Mouse (Mus musculus): ENCODE measurements at regions not wholly inside any gene's neighbourhood (a gene's known extent, or its start where the extent isn't known, plus 50 kb on each side); places are given as distances from the start of the nearest gene placed in this dataset.
A peak's percentile ranks its signal among the peaks of the same experiment; 100 is the strongest.
"Not testable (repeated sequence)": the region's sequence is repeated elsewhere in the genome, so short reads cannot be mapped to it uniquely, and the experiment has no call there.

- H3K27me3 ChIP-seq, result no peaks in the 10 kb centered on the region
- 67% methylated on average over 7 of the region's 7 CpGs for WGBS
- H3K4me2 ChIP-seq, result no peak overlapping the region
- no peaks in the 10 kb centered on the region for H3K9me3 ChIP-seq
- no peak overlapping the region for H3K4me3 ChIP-seq
- H3K27ac ChIP-seq, result no peak overlapping the region
- H3K4me1 ChIP-seq, result no peaks in the 10 kb centered on the region
- H3K36me3 ChIP-seq, result no peaks in the 10 kb centered on the region
- no peak for ATAC-seq (ENCODE audit: borderline replicate concordance, extremely low read depth, low FRiP score, low TSS enrichment)
- H3K9ac ChIP-seq, result no peak overlapping the region
Measured at GRCm38 (mm10) chr4:143055371-143055770, 157.4 kb downstream of the Prdm2 start.

DNA sequence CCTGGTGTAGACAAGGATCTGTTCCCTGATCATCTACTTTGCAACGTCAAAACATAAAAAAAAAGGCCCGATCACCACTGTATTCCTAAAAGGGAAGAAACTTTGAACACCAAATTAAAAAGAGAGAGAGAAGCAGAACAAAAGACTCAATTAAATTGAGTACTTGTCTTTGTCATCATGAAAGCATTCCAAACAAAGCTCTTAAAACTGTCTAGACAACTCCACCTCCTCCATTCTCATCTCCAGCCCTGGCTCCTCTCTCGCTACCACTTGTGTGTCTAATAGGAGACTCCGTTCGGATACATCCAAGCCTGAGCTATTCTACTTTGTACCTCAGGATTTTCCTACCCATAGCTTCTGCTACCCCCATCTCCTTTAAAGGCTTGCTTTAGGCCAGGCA lies 159.8 kb downstream of the Prdm2 start:
- no peaks in the 10 kb centered on the region for H3K36me3 ChIP-seq

DNA sequence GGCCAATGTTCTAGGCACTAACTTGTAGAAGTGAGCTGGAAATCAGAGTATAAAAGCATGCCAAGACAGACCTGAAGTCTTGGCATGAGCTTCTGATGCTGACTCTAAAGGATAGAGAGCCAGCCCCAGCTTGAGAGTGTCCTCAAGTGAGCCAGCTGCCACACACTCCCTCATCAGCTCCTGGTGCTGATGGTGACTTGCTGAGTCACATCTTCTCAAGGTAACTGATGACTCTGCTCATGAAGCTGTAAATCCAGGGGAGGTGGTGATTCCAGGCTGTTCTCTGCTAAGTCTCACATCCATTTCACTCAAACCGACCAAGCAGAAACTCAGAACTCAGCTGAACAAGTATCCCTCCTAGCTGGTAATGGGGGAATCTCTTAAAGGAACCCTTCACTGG lies 161.6 kb downstream of the Prdm2 start:
- no peak overlapping the region for H3K9ac ChIP-seq
- no peaks in the 10 kb centered on the region for H3K27me3 ChIP-seq
- no peaks in the 10 kb centered on the region for H3K9me3 ChIP-seq
- 89% methylated on average over 1 of the region's 1 CpGs for WGBS
- H3K4me2 ChIP-seq, result no peak overlapping the region
- H3K27ac ChIP-seq, result no peak overlapping the region
- no peaks in the 10 kb centered on the region for H3K36me3 ChIP-seq
- ATAC-seq (ENCODE audit: borderline replicate concordance, extremely low read depth, low FRiP score, low TSS enrichment), result no peak
- no peak overlapping the region for H3K4me3 ChIP-seq
- H3K4me1 ChIP-seq, result no peaks in the 10 kb centered on the region

More for the DNA sequence above, 159.8 kb downstream of the Prdm2 start:
- no peaks in the 10 kb centered on the region for H3K27me3 ChIP-seq
- no peak for ATAC-seq (ENCODE audit: borderline replicate concordance, extremely low read depth, low FRiP score, low TSS enrichment)
- no peak overlapping the region for H3K9ac ChIP-seq
- H3K4me1 ChIP-seq, result no peaks in the 10 kb centered on the region
- 84% methylated on average over 5 of the region's 5 CpGs for WGBS
- no peak overlapping the region for H3K4me3 ChIP-seq
- H3K4me2 ChIP-seq, result no peak overlapping the region
- H3K27ac ChIP-seq, result no peak overlapping the region
- H3K9me3 ChIP-seq, result no peaks in the 10 kb centered on the region

DNA sequence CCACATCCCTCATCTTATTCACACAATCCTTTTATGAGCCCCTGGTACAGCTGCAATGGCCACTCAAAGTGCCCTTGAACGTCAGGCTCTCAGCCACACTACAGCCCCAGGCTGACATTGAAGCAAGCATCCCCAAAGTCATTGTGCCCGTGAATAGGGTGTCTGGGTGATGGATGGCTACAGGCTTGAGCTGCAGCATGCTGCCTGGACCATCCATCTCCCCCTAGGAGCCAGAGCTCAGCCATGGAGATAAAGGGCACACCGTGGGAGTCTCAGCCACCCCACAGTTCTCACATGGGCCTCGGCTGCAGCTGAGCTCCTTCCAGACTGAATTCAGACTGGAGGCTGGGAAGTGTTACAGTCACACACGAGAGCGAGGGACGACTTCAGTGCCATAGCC lies 167.6 kb downstream of the Prdm2 start:
- H3K27me3 ChIP-seq, result no peaks in the 10 kb centered on the region
- no peak overlapping the region for H3K9ac ChIP-seq
- H3K36me3 ChIP-seq, result no peaks in the 10 kb centered on the region
- H3K4me2 ChIP-seq, result no peak overlapping the region
- no peaks in the 10 kb centered on the region for H3K9me3 ChIP-seq
- no peak overlapping the region for H3K4me3 ChIP-seq
- ATAC-seq (ENCODE audit: borderline replicate concordance, extremely low read depth, low FRiP score, low TSS enrichment), result no peak
- WGBS, result 21% methylated on average over 7 of the region's 7 CpGs
- no peaks in the 10 kb centered on the region for H3K4me1 ChIP-seq
- H3K27ac ChIP-seq, result no peak overlapping the region

DNA sequence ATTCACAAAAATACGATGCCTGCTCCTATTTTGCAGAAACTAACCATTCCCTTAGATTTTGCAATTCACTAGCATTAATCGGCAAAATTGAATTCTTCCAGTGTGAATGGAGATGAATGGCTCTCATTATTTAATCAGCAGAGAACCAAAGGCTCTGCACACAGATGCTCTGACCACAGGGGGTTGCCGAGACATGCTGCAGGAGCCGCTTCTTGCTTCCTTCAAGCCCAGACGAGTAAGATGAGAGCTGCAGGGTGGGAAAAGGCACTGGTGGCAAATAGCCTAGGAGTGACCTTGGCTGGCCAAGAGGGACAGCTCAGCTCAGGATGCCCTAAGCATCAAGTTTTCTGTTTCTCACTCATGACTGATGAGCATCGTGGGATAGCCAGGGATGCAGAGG lies 170.0 kb downstream of the Prdm2 start:
- Histone ChIP-seq H3K9ac (no peak overlapping the region), H3K4me1 (no peaks in the 10 kb centered on the region), H3K4me3 (no peak overlapping the region), H3K36me3 (no peaks in the 10 kb centered on the region), H3K4me2 (no peak overlapping the region), H3K9me3 (no peaks in the 10 kb centered on the region), H3K27ac (no peak overlapping the region), H3K27me3 (no peaks in the 10 kb centered on the region)
- WGBS, result 55% methylated on average over 6 of the region's 6 CpGs
- no peak for ATAC-seq (ENCODE audit: borderline replicate concordance, extremely low read depth, low FRiP score, low TSS enrichment)

DNA sequence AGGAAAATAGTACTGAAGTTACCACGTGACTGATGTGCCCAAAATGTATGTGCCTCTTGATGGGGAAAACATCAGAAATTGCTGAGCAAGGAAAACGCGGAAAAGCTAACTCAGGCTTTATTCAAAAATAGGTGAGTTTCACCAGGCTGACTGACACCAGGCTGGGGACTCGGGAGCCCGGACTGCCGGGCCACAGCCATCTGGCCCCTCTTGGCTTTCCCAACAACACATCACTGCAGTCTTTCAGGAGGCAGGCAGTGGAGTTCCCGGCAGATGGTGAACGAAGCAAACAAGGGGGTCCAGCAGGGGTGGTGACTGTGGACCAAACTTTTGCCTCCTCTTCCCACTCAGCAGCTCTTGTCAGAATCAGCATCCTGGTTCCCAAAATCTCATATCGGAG lies 174.2 kb downstream of the Prdm2 start:
- no peak overlapping the region for H3K9ac ChIP-seq
- no peaks in the 10 kb centered on the region for H3K4me1 ChIP-seq
- 74% methylated on average over 9 of the region's 9 CpGs for WGBS
- no peaks in the 10 kb centered on the region for H3K36me3 ChIP-seq
- no peak overlapping the region for H3K4me3 ChIP-seq
- no peaks in the 10 kb centered on the region for H3K27me3 ChIP-seq
- H3K9me3 ChIP-seq, result no peaks in the 10 kb centered on the region
- no peak overlapping the region for H3K4me2 ChIP-seq
- no peak for ATAC-seq (ENCODE audit: borderline replicate concordance, extremely low read depth, low FRiP score, low TSS enrichment)
- H3K27ac ChIP-seq, result no peak overlapping the region

GRCm38 (mm10) chr4:143036704-143037103 lies 176.1 kb downstream of the Prdm2 start:
- no peak overlapping the region for H3K9ac ChIP-seq
- no peaks in the 10 kb centered on the region for H3K4me1 ChIP-seq
- no peak for ATAC-seq (ENCODE audit: borderline replicate concordance, extremely low read depth, low FRiP score, low TSS enrichment)
- no peaks in the 10 kb centered on the region for H3K9me3 ChIP-seq
- H3K27ac ChIP-seq, result no peak overlapping the region
- no peaks in the 10 kb centered on the region for H3K27me3 ChIP-seq
- H3K4me3 ChIP-seq, result no peak overlapping the region
- WGBS, result 52% methylated on average over 4 of the region's 4 CpGs
- no peak overlapping the region for H3K4me2 ChIP-seq
- H3K36me3 ChIP-seq, result no peaks in the 10 kb centered on the region

DNA sequence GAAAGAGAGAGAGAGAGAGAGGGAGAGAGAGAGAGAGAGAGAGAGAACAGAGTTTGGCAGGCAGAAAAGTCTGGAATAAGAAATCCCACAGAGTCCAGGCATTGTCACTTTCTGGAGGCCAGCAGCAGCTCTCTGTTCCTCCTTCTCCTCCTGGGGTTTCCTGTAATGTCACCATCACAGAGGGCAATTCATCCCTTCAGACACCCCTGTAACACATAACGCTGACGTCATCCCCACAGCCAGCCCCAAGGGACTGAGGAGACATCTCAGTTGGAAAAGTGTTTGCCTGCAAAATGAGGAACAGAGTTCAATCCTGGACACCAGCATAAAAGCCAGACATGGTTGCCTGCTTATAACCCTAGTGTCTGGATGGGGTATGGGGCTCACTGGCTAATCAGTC lies 177.7 kb downstream of the Prdm2 start:
- H3K36me3 ChIP-seq; H3K4me1 ChIP-seq; ATAC-seq (ENCODE audit: borderline replicate concordance, extremely low read depth, low FRiP score, low TSS enrichment); H3K4me3 ChIP-seq; H3K9ac ChIP-seq; H3K27me3 ChIP-seq; H3K27ac ChIP-seq; H3K9me3 ChIP-seq; H3K4me2 ChIP-seq: not testable (repeated sequence)
- 63% methylated on average over 2 of the region's 2 CpGs for WGBS

DNA sequence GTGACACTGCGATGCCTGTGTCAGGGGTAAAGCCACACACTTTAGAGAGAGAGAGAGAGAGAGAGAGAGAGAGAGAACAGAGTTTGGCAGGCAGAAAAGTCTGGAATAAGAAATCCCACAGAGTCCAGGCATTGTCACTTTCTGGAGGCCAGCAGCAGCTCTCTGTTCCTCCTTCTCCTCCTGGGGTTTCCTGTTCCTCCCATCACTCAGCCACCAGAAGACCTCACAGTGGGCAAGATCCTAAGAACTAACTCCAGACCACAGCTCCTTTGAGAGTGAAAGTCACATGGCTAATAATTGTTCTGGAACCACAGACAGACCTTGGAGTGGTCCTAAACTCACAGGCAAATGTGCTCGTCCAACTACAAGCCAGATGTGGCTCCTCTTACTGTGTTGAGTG lies 178.5 kb downstream of the Prdm2 start:
- H3K9me3 ChIP-seq; H3K27me3 ChIP-seq; H3K27ac ChIP-seq; ATAC-seq (ENCODE audit: borderline replicate concordance, extremely low read depth, low FRiP score, low TSS enrichment); H3K4me2 ChIP-seq; H3K36me3 ChIP-seq; H3K9ac ChIP-seq; H3K4me3 ChIP-seq; H3K4me1 ChIP-seq: not testable (repeated sequence)
- WGBS, result 77% methylated on average over 2 of the region's 2 CpGs

DNA sequence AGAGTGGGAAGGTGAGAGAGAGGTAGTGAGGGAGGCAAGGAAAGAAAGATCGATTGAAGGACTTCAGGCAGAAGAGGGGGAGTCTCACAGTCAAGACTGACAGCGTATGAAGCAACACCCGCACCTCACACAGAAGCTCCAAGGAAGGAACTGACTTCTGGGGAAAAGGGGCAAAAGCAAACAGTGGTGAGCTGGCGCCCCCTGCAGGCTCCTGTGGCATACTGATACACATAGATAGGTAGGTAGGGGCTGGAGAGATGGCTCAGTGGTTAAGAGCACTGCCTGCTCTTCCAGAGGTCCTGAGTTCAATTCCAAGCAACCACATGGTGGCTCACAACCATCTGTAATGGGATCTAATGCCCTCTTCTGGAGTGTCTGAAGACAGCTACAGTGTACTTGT lies 183.0 kb downstream of the Prdm2 start:
- H3K36me3 ChIP-seq; H3K9ac ChIP-seq; H3K4me3 ChIP-seq; H3K27me3 ChIP-seq; H3K4me1 ChIP-seq; H3K27ac ChIP-seq; H3K9me3 ChIP-seq; ATAC-seq (ENCODE audit: borderline replicate concordance, extremely low read depth, low FRiP score, low TSS enrichment); H3K4me2 ChIP-seq: not testable (repeated sequence)
- 67% methylated on average over 4 of the region's 4 CpGs for WGBS

GRCm38 (mm10) chr4:143027292-143027691 lies 185.5 kb downstream of the Prdm2 start:
- Histone ChIP-seq H3K4me2 (no peak overlapping the region), H3K27ac (no peak overlapping the region), H3K4me1 (no peaks in the 10 kb centered on the region), H3K4me3 (no peak overlapping the region), H3K9me3 (no peaks in the 10 kb centered on the region), H3K36me3 (no peaks in the 10 kb centered on the region), H3K9ac (no peak overlapping the region), H3K27me3 (no peaks in the 10 kb centered on the region)
- ATAC-seq (ENCODE audit: borderline replicate concordance, extremely low read depth, low FRiP score, low TSS enrichment), result peak; percentile 49; the same call in 1 of the 2 replicates
- WGBS, result 8% methylated on average over 5 of the region's 5 CpGs

DNA sequence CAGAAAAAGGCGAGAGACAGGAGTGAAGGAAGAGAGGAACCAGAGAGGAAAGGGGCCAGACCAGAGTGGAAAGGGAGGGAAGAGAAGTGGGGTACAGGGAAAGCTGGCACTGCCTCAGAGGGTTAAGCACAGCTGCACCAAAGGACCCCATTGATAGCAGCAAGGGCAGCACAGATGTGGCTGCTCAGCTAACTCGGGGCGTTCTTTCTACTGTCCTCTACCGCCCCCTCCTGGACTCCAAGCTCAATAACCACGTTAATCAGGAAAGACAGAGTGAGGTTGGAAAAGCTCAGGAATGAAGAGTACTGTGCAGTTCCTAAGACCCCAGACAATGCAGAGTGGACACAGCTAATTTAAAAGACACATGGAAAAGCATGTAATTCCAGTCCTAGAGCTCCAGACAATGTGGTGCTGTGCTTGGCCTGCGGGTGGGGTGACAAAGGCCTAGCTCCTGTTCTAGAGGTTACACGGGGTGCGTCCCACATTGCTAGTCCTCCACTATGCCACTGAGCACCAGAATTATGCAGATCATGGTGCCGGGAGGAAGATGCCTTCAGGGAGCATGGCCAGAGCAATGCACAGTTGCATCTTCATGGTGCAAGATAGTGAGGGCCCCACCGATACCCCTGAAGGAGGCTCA lies 191.4 kb downstream of the Prdm2 start:
- Histone ChIP-seq H3K9ac (no peak overlapping the region), H3K9me3 (no peaks in the 10 kb centered on the region), H3K4me2 (no peak overlapping the region), H3K4me1 (no peaks in the 10 kb centered on the region), H3K27me3 (peaks cover 8% of the 10 kb centered on the region; the same call in 1 of the 2 replicates), H3K27ac (no peak overlapping the region), H3K4me3 (no peak overlapping the region), H3K36me3 (no peaks in the 10 kb centered on the region)
- 40% methylated on average over 10 of the region's 10 CpGs for WGBS
- ATAC-seq (ENCODE audit: borderline replicate concordance, extremely low read depth, low FRiP score, low TSS enrichment), result no peak

DNA sequence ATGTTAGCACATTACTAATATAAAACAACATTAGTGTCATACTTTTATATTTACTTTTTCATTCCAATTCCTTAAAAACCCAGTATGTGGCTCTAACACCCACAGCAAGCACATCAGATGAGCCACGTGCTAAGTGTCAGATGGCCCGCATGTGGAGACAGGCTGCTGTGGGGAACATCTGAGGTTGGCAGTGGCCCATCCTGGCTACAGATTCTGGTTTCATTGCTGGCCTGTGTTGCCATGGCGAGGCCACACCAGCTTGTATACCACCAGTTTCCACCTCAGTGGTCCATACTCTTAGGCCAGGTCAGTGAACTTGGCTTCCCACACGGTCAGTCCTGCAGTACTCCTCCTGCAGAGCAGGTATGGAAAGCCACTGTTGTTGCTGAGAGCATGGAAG lies 192.1 kb downstream of the Prdm2 start:
- Histone ChIP-seq H3K9ac (no peak overlapping the region), H3K27ac (no peak overlapping the region), H3K4me1 (no peaks in the 10 kb centered on the region), H3K4me2 (no peak overlapping the region), H3K36me3 (no peaks in the 10 kb centered on the region), H3K9me3 (no peaks in the 10 kb centered on the region), H3K4me3 (no peak overlapping the region), H3K27me3 (peaks cover 8% of the 10 kb centered on the region; the same call in 1 of the 2 replicates)
- WGBS, result 61% methylated on average over 4 of the region's 4 CpGs
- ATAC-seq (ENCODE audit: borderline replicate concordance, extremely low read depth, low FRiP score, low TSS enrichment), result no peak
